Mouse (Mus musculus): Measurements from ENCODE around the gene Haus3. TPM values are rescaled to one million over a fixed set of nuclear protein-coding genes. Genes with fewer than 3 reads are reported as not detected.

Gene Haus3
- polyA plus RNA-seq (2012; rRNA removed), result 9.7 and 11.9 TPM in 2 replicates

GRCm38 (mm10) chr5:34168950-34169891 is at the start of gene Haus3, which contains the start of gene Poln:
Haus3 (minus strand) TSS chr5:34169527.
Poln (minus strand) TSS chr5:34169448.

GRCm38 (mm10) chr5:34187601-34188316 is 18.4 kb upstream of the Haus3 start, which contains the start of gene Mxd4:
Mxd4 (minus strand) TSS chr5:34187720.

Other genes starting within 250 kb of the Haus3 start
- 20.0 and 22.7 TPM in 2 replicates for gene Nelfa, start 233.1 kb downstream of the Haus3 start, polyA plus RNA-seq (2012; rRNA removed)
- 2.5 and 3.2 TPM in 2 replicates for gene Gm1673, start 186.1 kb downstream of the Haus3 start, polyA plus RNA-seq (2012; rRNA removed)
- gene Nat8l, start 173.5 kb downstream of the Haus3 start, polyA plus RNA-seq (2012; rRNA removed), result 0.11 and 0.13 TPM in 2 replicates
- gene Poln, start 79 bp downstream of the Haus3 start, polyA plus RNA-seq (2012; rRNA removed), result 0.16 and 0.25 TPM in 2 replicates
- 5.4 and 6.9 TPM in 2 replicates for gene Mxd4, start 18.2 kb upstream of the Haus3 start, polyA plus RNA-seq (2012; rRNA removed)
- 0.02 and 0.06 TPM in 2 replicates for gene Zfyve28, start 118.9 kb upstream of the Haus3 start, polyA plus RNA-seq (2012; rRNA removed)
- gene Cfap99, start 119.1 kb upstream of the Haus3 start, polyA plus RNA-seq (2012; rRNA removed), result not detected in 2 replicates
- 51.7 and 56.1 TPM in 2 replicates for gene Rnf4, start 166.8 kb upstream of the Haus3 start, polyA plus RNA-seq (2012; rRNA removed)
- gene Fam193a, start 200.4 kb upstream of the Haus3 start, polyA plus RNA-seq (2012; rRNA removed), result 6.8 and 7.0 TPM in 2 replicates

Measured in liver, embryonic 14 days (tissue).